Mouse (Mus musculus): ENCODE measurements around the gene Mpzl1.

The Mpzl1 gene

DNA sequence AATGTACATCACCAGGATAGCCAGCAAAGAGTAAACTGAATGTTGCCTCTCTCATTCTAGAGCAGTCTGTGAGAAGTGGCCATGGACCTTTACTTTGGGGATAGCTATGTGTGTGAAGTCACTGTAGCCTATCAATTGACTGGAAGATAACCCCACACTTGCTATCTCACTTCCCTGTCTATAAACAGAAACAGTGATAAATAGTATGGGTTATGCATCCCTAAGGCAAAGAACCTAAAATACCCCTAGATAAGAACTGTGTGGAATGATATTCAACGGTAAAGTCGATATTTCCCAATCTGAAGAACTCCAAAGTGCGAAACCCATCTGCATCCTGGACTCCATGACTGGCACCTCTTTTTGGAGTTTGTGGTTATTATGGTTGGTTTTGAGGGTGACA lies 53.1 kb downstream of the Mpzl1 start:
- no peak for DNase-seq (ENCODE audit: low read depth, low spot score)

DNA sequence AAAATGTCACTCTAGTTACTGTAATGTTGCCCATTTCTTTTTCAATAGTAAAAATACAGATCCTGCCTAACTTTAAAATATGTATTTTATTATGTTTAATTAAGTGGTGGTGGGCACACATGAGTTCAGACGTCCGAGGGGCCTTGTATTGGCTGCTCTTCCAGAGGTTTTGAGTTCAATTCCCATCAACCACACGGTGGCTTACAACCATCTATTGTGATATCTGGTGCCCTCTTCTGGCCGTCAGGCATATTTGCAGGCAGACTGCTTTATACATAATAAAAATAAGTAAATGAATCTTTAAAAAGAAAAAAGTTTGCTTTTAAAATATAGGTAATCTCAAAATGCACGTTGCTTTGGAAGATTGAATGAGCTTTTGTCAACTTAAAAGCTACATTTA lies 55.0 kb downstream of the Mpzl1 start:
- DNase-seq (ENCODE audit: low read depth, low spot score): peak; percentile 56

DNA sequence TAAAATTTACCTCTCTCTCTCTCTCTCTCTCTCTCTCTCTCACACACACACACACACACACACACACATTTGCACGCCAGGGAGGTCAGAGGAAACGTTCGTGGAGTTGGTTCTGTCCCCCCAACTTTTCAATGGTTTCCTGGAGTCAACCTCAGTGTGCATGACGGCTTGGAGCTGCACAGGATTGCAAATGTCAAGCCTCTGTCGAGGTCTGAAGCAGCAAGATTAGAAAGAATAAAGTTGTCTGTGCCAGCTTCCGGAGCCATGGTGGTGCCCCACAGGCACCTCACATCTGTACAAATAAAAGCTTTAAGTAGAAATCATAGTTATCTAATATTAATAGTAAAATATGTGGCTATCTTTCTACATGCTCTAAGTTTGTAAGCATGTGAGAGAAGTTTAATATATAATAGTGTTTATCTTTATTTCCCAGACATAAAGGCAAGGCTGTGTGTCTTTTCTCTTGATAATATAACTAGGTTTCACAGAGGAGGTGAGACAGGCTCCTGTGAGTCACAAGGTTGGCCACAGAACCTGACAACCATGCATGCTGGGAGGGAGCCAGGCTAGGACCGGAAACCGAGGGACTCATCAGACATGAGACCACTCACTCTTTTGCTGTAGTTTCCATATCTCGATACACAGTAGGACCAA lies 57.8 kb downstream of the Mpzl1 start:
- DNase-seq (ENCODE audit: low read depth, low spot score): no peak

DNA sequence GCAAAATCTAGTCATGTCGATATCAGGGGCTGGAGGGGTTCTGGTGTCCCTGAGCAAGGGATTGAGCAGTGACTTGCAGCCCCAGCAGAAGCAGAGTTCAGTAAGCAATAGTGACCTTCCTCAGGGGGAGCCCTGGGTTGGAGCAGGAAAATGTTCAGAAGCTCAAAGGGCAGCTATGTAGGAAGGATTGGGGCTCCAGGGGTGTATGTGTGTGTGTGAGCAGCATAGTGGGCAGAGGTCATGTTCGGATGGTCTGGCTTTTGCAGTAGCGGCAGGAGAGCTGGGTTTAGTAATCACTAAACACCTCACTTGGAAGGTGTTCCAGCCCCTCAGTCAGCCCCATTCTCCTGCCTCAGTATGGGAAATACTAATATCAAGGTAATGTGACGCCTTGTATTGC lies 58.3 kb downstream of the Mpzl1 start:
- no peak for DNase-seq (ENCODE audit: low read depth, low spot score)

DNA sequence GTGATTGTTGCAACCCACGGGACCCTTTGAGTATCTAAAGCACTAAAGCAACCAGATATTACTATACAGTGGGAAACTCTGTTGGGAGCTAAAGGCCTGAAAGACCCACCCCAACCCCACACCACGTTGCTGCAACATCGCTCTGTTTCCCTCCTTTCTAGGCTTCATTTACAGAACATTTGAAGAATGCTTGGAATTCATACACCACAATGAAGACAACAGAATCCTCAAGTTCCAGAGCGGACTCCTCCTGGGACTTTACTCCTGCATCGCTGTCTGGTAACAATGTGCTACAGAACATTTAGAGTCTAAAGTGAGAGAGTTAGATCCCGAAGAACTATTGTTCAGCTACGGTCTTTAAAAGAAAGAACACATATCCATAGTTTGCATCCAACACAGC lies 66.9 kb downstream of the Mpzl1 start:
- no peak for DNase-seq (ENCODE audit: low read depth, low spot score)

DNA sequence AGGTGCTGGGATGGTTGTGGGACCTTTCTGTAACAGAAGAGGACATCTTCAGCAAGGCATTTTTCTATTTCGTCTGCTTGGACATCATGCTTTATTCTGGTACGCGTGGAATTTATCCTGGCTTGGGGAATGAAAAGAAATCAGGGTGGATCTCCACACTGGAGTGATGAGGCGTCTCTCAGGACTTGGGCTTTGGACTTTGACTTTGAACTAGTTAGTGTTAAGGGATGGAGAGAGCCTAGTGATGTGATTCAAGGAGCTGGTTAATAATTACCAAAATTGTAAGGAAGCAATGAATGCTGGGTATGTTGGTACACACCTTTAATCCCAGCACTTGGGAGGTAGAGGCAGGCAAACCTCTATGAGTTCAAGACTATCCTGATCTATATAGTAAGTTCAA lies 69.1 kb downstream of the Mpzl1 start:
- DNase-seq (ENCODE audit: low read depth, low spot score): no peak

DNA sequence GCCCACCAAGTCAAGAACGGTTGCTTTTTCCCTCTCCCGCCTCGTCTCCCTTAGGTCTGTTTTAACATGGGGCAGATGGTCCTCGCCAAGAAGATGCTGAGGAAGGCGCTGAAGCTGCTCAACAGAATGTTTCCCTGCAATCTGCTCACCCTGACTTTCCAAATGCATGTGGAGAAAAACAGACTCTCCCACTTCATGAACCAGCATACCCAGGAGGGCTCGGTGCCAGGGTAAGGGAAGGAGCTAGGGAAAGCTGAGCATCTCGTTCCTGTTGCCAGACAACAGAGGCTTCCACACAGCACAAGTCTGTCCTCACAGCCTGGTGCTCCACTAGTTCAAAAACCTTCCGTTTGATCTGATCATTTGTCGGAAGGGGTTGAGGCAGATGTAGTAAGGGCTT lies 75.3 kb downstream of the Mpzl1 start:
- no peak for DNase-seq (ENCODE audit: low read depth, low spot score)

DNA sequence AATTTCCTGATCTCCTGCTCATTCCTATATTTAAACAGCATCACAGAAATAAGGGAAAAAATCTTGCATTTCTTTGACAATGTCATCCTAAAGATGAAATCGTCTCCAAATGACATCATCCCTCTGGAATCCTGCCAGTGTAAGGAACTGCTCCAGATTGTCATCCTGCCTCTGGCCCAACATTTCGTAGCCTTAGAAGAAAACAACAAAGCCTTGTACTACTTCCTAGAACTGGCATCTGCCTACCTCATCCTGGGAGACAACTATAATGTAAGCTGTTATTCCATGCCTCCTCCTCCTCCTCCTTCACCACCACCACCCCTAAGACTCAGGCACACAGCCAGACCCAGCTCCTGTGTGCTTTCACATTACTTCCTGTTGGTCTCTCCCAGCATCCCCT lies 77.6 kb downstream of the Mpzl1 start:
- DNase-seq (ENCODE audit: low read depth, low spot score): no peak
